In the genomic region with DNA sequence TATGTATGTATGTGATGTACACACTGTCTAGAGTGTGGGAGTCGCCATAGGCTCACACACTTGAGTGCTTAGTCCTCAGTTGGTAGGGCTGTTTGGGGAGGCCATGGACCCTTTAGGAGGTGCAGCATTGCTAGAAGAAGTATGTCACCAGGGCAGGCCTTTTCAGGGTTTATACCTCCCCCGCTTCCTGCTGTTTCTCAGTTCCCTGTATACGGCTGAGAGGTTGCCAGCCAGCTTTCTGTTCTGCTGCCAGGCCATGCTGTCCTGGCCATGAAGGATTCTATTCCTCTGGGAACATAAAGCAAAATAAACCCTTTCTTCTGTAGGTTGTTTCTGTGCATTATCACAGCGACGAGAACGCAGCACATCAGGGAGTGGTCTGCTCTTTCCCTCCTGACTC, we compare ENCODE assay signal across 22 mouse cellular contexts.
"Had no signal": no experiment of that assay in that cellular context is flagged by ENCODE, and none has a peak within 500 bp of the region (broad histone marks: within the 10 kb centered on the region; RNA-seq: fewer than 3 reads in every experiment).

No protein-coding gene starts in this region.

- H3K9me3 ChIP-seq: limb, embryonic 12.5 days; limb, embryonic 15.5 days; megakaryocyte, embryonic 14.5 days; midbrain, embryonic 10.5 days; midbrain, embryonic 13.5 days; neural tube, embryonic 12.5 days; neural tube, embryonic 15.5 days had no signal

- H3K36me3 ChIP-seq: limb, embryonic 12.5 days; limb, embryonic 15.5 days; midbrain, embryonic 10.5 days; midbrain, embryonic 13.5 days; neural tube, embryonic 12.5 days; neural tube, embryonic 15.5 days had no signal

- H3K27me3 ChIP-seq: limb, embryonic 12.5 days; limb, embryonic 15.5 days; megakaryocyte, embryonic 14.5 days; midbrain, embryonic 13.5 days; neural tube, embryonic 12.5 days; neural tube, embryonic 15.5 days had no signal

- H3K4me3 ChIP-seq: limb, embryonic 12.5 days; limb, embryonic 15.5 days; megakaryocyte, embryonic 14.5 days; midbrain, embryonic 10.5 days; midbrain, embryonic 13.5 days; neural tube, embryonic 12.5 days; neural tube, embryonic 15.5 days had no signal

- H3K9ac ChIP-seq: limb, embryonic 12.5 days; limb, embryonic 15.5 days; liver, embryonic 14.5 days; liver, postnatal 0 days; lung, embryonic 14.5 days; midbrain, embryonic 13.5 days; neural tube, embryonic 12.5 days; neural tube, embryonic 15.5 days had no signal

- H3K4me2 ChIP-seq: limb, embryonic 12.5 days; limb, embryonic 15.5 days; liver, embryonic 11.5 days; lung, embryonic 14.5 days; midbrain, embryonic 13.5 days; neural tube, embryonic 12.5 days; neural tube, embryonic 15.5 days had no signal

- DNase-seq: kidney, adult 18-20 months; kidney, adult 9 months; kidney, postnatal 25 days; left cerebral cortex, postnatal 4 days; liver, postnatal 0 days; lung, embryonic 14.5 days; right cerebral cortex, adult 18-20 months; right cerebral cortex, postnatal 14 days; right cerebral cortex, postnatal 4 days; thymus, postnatal 25 days had no signal

- H3K27ac ChIP-seq: kidney, postnatal 0 days; limb, embryonic 12.5 days; limb, embryonic 15.5 days; liver, embryonic 14.5 days; macrophage; midbrain, embryonic 13.5 days; neural tube, embryonic 12.5 days; neural tube, embryonic 15.5 days had no signal

- ATAC-seq: liver, postnatal 0 days; lung, postnatal 0 days; midbrain, embryonic 13.5 days had no signal
